Comparison of ENCODE assay signal across 28 mouse cellular contexts in the genomic region with DNA sequence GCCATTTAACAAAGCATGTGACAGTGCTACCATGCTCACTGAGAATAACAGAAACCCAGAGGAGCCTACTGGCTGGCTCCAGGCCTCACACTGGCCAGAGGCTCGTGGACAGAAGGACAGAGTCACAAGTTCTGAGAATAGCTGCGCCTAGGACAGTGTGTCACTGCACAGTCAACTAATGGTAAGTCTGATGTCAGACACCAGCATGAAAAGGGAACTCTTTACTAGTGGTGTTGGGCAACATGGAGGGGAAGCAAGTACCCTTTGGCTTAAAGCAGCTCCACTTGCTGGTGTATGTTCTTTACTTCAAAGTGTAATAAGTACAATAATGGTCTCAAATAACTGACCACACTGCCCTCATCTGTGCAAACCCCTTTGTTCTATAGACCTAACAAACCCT. TPM values are rescaled to one million over a fixed set of nuclear protein-coding genes. Genes with fewer than 3 reads are reported as not detected.
"Had no signal": no experiment of that assay in that cellular context is flagged by ENCODE, and none has a peak within 500 bp of the region (broad histone marks: within the 10 kb centered on the region; RNA-seq: fewer than 3 reads in every experiment).

No protein-coding gene starts in this region.

- H3K36me3 ChIP-seq: limb, embryonic 10.5 days; limb, embryonic 13.5 days; liver, embryonic 12.5 days; liver, embryonic 15.5 days; lung, embryonic 15.5 days had no signal

- H3K9ac ChIP-seq: limb, embryonic 13.5 days; liver, embryonic 12.5 days; liver, embryonic 15.5 days; lung, embryonic 15.5 days had no signal

- DNase-seq: kidney, adult 18-20 months; kidney, adult 9 months; kidney, postnatal 14 days; kidney, postnatal 4 days; liver; lung, adult 18-20 months; lung, postnatal 10 days; lung, postnatal 4 days; midbrain, embryonic 14.5 days; retina, postnatal 1 day; right cerebral cortex, postnatal 25 days; thymus, adult 18-20 months had no signal

- H3K4me3 ChIP-seq: limb, embryonic 10.5 days; limb, embryonic 13.5 days; liver, embryonic 12.5 days; liver, embryonic 15.5 days; lung, embryonic 15.5 days had no signal

- H3K27ac ChIP-seq: limb, embryonic 10.5 days; limb, embryonic 13.5 days; liver, embryonic 12.5 days; liver, embryonic 15.5 days; lung, embryonic 15.5 days had no signal

- H3K4me1 ChIP-seq: limb, embryonic 13.5 days; liver, embryonic 12.5 days; liver, embryonic 15.5 days; lung, embryonic 15.5 days had no signal

- H3K4me2 ChIP-seq: limb, embryonic 13.5 days; liver, embryonic 12.5 days; liver, embryonic 15.5 days; lung, embryonic 15.5 days; midbrain, embryonic 11.5 days had no signal

- H3K27me3 ChIP-seq: limb, embryonic 13.5 days; liver, embryonic 12.5 days; liver, embryonic 15.5 days; lung, embryonic 15.5 days had no signal

- H3K9me3 ChIP-seq: limb, embryonic 10.5 days; limb, embryonic 13.5 days; liver, embryonic 12.5 days; liver, embryonic 15.5 days; lung, embryonic 15.5 days had no signal

RNA-seq across cellular contexts. Expression of gene Slc6a19, which starts 11.3 kb away (rescaled TPM):
- polyA plus RNA-seq: limb, embryonic 10.5 days; lung, embryonic 15.5 days had no signal

RNA-seq across cellular contexts. Expression of gene Slc6a18, which starts 15.5 kb away (rescaled TPM):
- total RNA-seq: layer of hippocampus, adult 18-20 months; layer of hippocampus, postnatal 14 days; left cerebral cortex, adult 8-10 months; left cerebral cortex, postnatal 25 days; megakaryocyte-erythroid progenitor cell, adult 5-6 weeks; midbrain, postnatal 0 days had no signal
- polyA plus RNA-seq: intestine, embryonic 16.5 days; limb, embryonic 10.5 days; limb, embryonic 13.5 days; liver, embryonic 12.5 days; liver, embryonic 15.5 days; lung, embryonic 15.5 days; midbrain, embryonic 11.5 days; midbrain, embryonic 14.5 days; midbrain, postnatal 0 days; neural tube, embryonic 11.5 days; neural tube, embryonic 14.5 days; stomach, embryonic 16.5 days had no signal
